17 mouse cellular contexts compared by ENCODE assay signal in the genomic region with DNA sequence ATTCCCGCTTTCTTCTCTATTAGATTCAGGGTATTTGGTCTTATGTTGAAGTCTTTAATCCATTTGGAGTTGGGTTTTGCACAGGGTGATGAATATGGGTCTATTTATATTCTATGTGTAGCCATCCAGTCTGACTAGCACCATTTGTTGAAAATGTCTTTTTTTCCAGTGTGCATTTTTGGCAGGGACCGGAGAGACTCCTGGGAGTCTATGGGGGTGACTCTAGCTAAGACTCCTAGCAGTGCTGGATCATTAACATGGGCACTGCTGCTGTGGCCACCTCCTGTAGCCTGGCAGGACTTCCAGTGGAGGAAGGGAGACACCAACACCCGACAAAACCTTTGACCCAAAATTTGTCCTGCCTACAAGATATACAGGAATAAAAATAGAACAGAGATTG.
DNase-seq lines count a peak whose midpoint lies in the region; ATAC-seq lines count a peak whose summit lies in the region.
"Had no signal": no experiment of that assay in that cellular context is flagged by ENCODE, and none has a peak within 500 bp of the region (broad histone marks: within the 10 kb centered on the region; RNA-seq: fewer than 3 reads in every experiment).

No protein-coding gene starts in this region.

- H3K4me3 ChIP-seq in hindbrain, embryonic 16.5 days (ENCODE audit: low read length): no peak overlapping the region
- no peak overlapping the region for H3K4me3 ChIP-seq in hindbrain, embryonic 11.5 days (ENCODE audit: low read depth, low read length)
- H3K4me3 ChIP-seq: embryonic facial prominence, embryonic 10.5 days; forebrain, embryonic 13.5 days; heart, embryonic 10.5 days; intestine, embryonic 15.5 days had no signal

- H3K9ac ChIP-seq in hindbrain, embryonic 16.5 days (ENCODE audit: low read depth, low read length): no peak overlapping the region
- no peak overlapping the region for H3K9ac ChIP-seq in hindbrain, embryonic 11.5 days (ENCODE audit: low read depth, low read length)
- H3K9ac ChIP-seq: forebrain, embryonic 13.5 days; intestine, embryonic 15.5 days had no signal

- no peak overlapping the region for H3K27ac ChIP-seq in hindbrain, embryonic 16.5 days (ENCODE audit: low read depth, low read length)
- H3K27ac ChIP-seq in hindbrain, embryonic 11.5 days (ENCODE audit: low read depth, low read length): no peak overlapping the region
- H3K27ac ChIP-seq: embryonic facial prominence, embryonic 10.5 days; forebrain, embryonic 13.5 days; heart, embryonic 10.5 days; intestine, embryonic 15.5 days had no signal

- ATAC-seq in cerebellum, adult (ENCODE audit: insufficient number of reproducible peaks, low FRiP score, low TSS enrichment): no peak
- ATAC-seq in hindbrain, embryonic 16.5 days: peak; percentile 54; the same call in 1 of the 2 replicates
- no peak for ATAC-seq in hindbrain, embryonic 11.5 days (ENCODE audit: low FRiP score)
- ATAC-seq: forebrain, embryonic 13.5 days; intestine, embryonic 15.5 days had no signal

- 83% methylated on average over 3 of the region's 3 CpGs for WGBS in hindbrain, embryonic 16.5 days
- WGBS in hindbrain, embryonic 11.5 days: 83% methylated on average over 3 of the region's 3 CpGs

- DNase-seq in cerebellum, adult 9-10 months: peak; percentile 12
- no peak for DNase-seq in hindbrain, embryonic 11.5 days (ENCODE audit: low spot score)
- peak; percentile 11 to 37 for DNase-seq in layer of hippocampus, adult 8-10 months (ENCODE audit: low spot score in 2 of 2)
- no peak for DNase-seq in layer of hippocampus, postnatal 25 days (ENCODE audit: extremely low spot score in 1 of 2, low spot score in 1 of 2)
- peak; percentile 34 for DNase-seq in layer of hippocampus, adult 9-11 months
- DNase-seq: adrenal gland, postnatal 10 days; cerebellum, postnatal 36 days; gastrocnemius, postnatal 10 days; heart, adult 18-20 months; heart, postnatal 10 days; heart, postnatal 4 days had no signal

- no peaks in the 10 kb centered on the region for H3K4me1 ChIP-seq in hindbrain, embryonic 16.5 days (ENCODE audit: control insufficient read depth, insufficient read depth, low read depth, low read length)
- no peaks in the 10 kb centered on the region for H3K4me1 ChIP-seq in hindbrain, embryonic 11.5 days (replicated peaks; ENCODE audit: control insufficient read depth, insufficient read depth, low read length)
- H3K4me1 ChIP-seq: embryonic facial prominence, embryonic 10.5 days; heart, embryonic 10.5 days; intestine, embryonic 15.5 days had no signal

- H3K27me3 ChIP-seq in hindbrain, embryonic 16.5 days (replicated peaks; ENCODE audit: control insufficient read depth, insufficient read depth, low read length): no peaks in the 10 kb centered on the region
- no peaks in the 10 kb centered on the region for H3K27me3 ChIP-seq in hindbrain, embryonic 11.5 days (ENCODE audit: control insufficient read depth, insufficient read depth, low read length)
- H3K27me3 ChIP-seq: forebrain, embryonic 13.5 days; intestine, embryonic 15.5 days had no signal

- no peaks in the 10 kb centered on the region for H3K9me3 ChIP-seq in hindbrain, embryonic 16.5 days (ENCODE audit: control insufficient read depth, low read length)
- H3K9me3 ChIP-seq in hindbrain, embryonic 11.5 days (ENCODE audit: control insufficient read depth, low read length): no peaks in the 10 kb centered on the region
- H3K9me3 ChIP-seq: embryonic facial prominence, embryonic 10.5 days; forebrain, embryonic 13.5 days; heart, embryonic 10.5 days; intestine, embryonic 15.5 days had no signal

- H3K36me3 ChIP-seq in hindbrain, embryonic 16.5 days (ENCODE audit: control insufficient read depth, insufficient read depth, low read length): no peaks in the 10 kb centered on the region
- H3K36me3 ChIP-seq in hindbrain, embryonic 11.5 days (ENCODE audit: control insufficient read depth, insufficient read depth, low read length): no peaks in the 10 kb centered on the region
- H3K36me3 ChIP-seq: embryonic facial prominence, embryonic 10.5 days; heart, embryonic 10.5 days; intestine, embryonic 15.5 days had no signal

- H3K4me2 ChIP-seq in hindbrain, embryonic 16.5 days (ENCODE audit: low read length): no peak overlapping the region
- no peak overlapping the region for H3K4me2 ChIP-seq in hindbrain, embryonic 11.5 days (replicated peaks; ENCODE audit: low read depth, low read length)
- H3K4me2 ChIP-seq: forebrain, embryonic 13.5 days; intestine, embryonic 15.5 days had no signal

Comparison
In these comparisons a context has a peak if more than half of its experiments do, and no peak if none do; other contexts are left out.
1. DNase-seq: peak in cerebellum, adult 9-10 months (single experiment), layer of hippocampus, adult 8-10 months (2 of 2) and layer of hippocampus, adult 9-11 months (single experiment); none in hindbrain, embryonic 11.5 days (single experiment) and layer of hippocampus, postnatal 25 days (0 of 2).